Mouse (Mus musculus): ENCODE results near the gene Tsks. TPM values are rescaled to one million over a fixed set of nuclear protein-coding genes. Genes with fewer than 3 reads are reported as not detected.

Gene Tsks
- polyA plus RNA-seq, 1 experiment from 2014 or later = 0.09 TPM

GRCm38 (mm10) chr7:44905430-44905829 lies 37.6 kb upstream of the Tsks start:
- DNase-seq (ENCODE audit: low spot score) (no peak), ATAC-seq (ENCODE audit: low FRiP score) (no peak)
- Histone ChIP-seq H3K4me3 (ENCODE audit: low read depth, low read length) (no peak overlapping the region), H3K27ac (ENCODE audit: low read depth, low read length) (no peak overlapping the region), H3K9me3 (ENCODE audit: control insufficient read depth, low read length) (no peaks in the 10 kb centered on the region), H3K9ac (ENCODE audit: low read depth, low read length) (no peak overlapping the region), H3K36me3 (ENCODE audit: control insufficient read depth, insufficient read depth, low read length) (peaks cover 17% of the 10 kb centered on the region), H3K4me1 (replicated peaks; ENCODE audit: control insufficient read depth, insufficient read depth, low read length) (0 out of 2 replicates have a peak, but pooled peaks cover 4% of the 10 kb centered on the region), H3K27me3 (ENCODE audit: control insufficient read depth, insufficient read depth, low read length) (no peaks in the 10 kb centered on the region), H3K4me2 (replicated peaks; ENCODE audit: low read depth, low read length) (no peak overlapping the region)
- 93% methylated on average over 20 of the region's 20 CpGs for WGBS

- Histone ChIP-seq H3K4me3 (ENCODE audit: low read depth, low read length) (no peak overlapping the region), H3K36me3 (ENCODE audit: control insufficient read depth, insufficient read depth, low read length) (peaks cover 11% of the 10 kb centered on the region), H3K4me1 (replicated peaks; ENCODE audit: control insufficient read depth, insufficient read depth, low read length) (no peaks in the 10 kb centered on the region), H3K9me3 (ENCODE audit: control insufficient read depth, low read length) (no peaks in the 10 kb centered on the region), H3K4me2 (replicated peaks; ENCODE audit: low read depth, low read length) (no peak overlapping the region), H3K9ac (ENCODE audit: low read depth, low read length) (no peak overlapping the region), H3K27ac (ENCODE audit: low read depth, low read length) (no peak overlapping the region), H3K27me3 (ENCODE audit: control insufficient read depth, insufficient read depth, low read length) (no peaks in the 10 kb centered on the region)
- DNase-seq (ENCODE audit: low spot score) (no peak), ATAC-seq (ENCODE audit: low FRiP score) (no peak)
- 91% methylated on average over 15 of the region's 15 CpGs for WGBS
Observed at GRCm38 (mm10) chr7:44908706-44909476, 34.1 kb upstream of the Tsks start.

- Histone ChIP-seq H3K4me1 (replicated peaks; ENCODE audit: control insufficient read depth, insufficient read depth, low read length) (no peaks in the 10 kb centered on the region), H3K36me3 (ENCODE audit: control insufficient read depth, insufficient read depth, low read length) (0 out of 2 replicates have a peak, but pooled peaks cover 5% of the 10 kb centered on the region), H3K27me3 (ENCODE audit: control insufficient read depth, insufficient read depth, low read length) (no peaks in the 10 kb centered on the region), H3K4me2 (replicated peaks; ENCODE audit: low read depth, low read length) (no peak overlapping the region), H3K9me3 (ENCODE audit: control insufficient read depth, low read length) (no peaks in the 10 kb centered on the region), H3K9ac (ENCODE audit: low read depth, low read length) (no peak overlapping the region), H3K27ac (ENCODE audit: low read depth, low read length) (no peak overlapping the region), H3K4me3 (ENCODE audit: low read depth, low read length) (no peak overlapping the region)
- no peak for DNase-seq (ENCODE audit: low spot score)
- no peak for ATAC-seq (ENCODE audit: low FRiP score)
- WGBS = 90% methylated on average over 2 of the region's 2 CpGs
Observed at GRCm38 (mm10) chr7:44914396-44914795, 28.6 kb upstream of the Tsks start.

- Histone ChIP-seq H3K4me2 (replicated peaks; ENCODE audit: low read depth, low read length) (no peak overlapping the region), H3K9ac (ENCODE audit: low read depth, low read length) (no peak overlapping the region), H3K27ac (ENCODE audit: low read depth, low read length) (no peak overlapping the region), H3K36me3 (ENCODE audit: control insufficient read depth, insufficient read depth, low read length) (0 out of 2 replicates have a peak, but pooled peaks cover 5% of the 10 kb centered on the region), H3K4me1 (replicated peaks; ENCODE audit: control insufficient read depth, insufficient read depth, low read length) (no peaks in the 10 kb centered on the region), H3K4me3 (ENCODE audit: low read depth, low read length) (no peak overlapping the region), H3K9me3 (ENCODE audit: control insufficient read depth, low read length) (no peaks in the 10 kb centered on the region), H3K27me3 (ENCODE audit: control insufficient read depth, insufficient read depth, low read length) (no peaks in the 10 kb centered on the region)
- no peak for DNase-seq (ENCODE audit: low spot score)
- 96% methylated on average over 9 of the region's 9 CpGs for WGBS
- ATAC-seq (ENCODE audit: low FRiP score) = no peak
Observed at GRCm38 (mm10) chr7:44915314-44915713, 27.7 kb upstream of the Tsks start.

- DNase-seq (ENCODE audit: low spot score) (no peak), ATAC-seq (ENCODE audit: low FRiP score) (no peak)
- Histone ChIP-seq H3K9ac (ENCODE audit: low read depth, low read length) (no peak overlapping the region), H3K27me3 (ENCODE audit: control insufficient read depth, insufficient read depth, low read length) (no peaks in the 10 kb centered on the region), H3K4me2 (replicated peaks; ENCODE audit: low read depth, low read length) (no peak overlapping the region), H3K4me3 (ENCODE audit: low read depth, low read length) (no peak overlapping the region), H3K27ac (ENCODE audit: low read depth, low read length) (no peak overlapping the region), H3K36me3 (ENCODE audit: control insufficient read depth, insufficient read depth, low read length) (0 out of 2 replicates have a peak, but pooled peaks cover 5% of the 10 kb centered on the region), H3K4me1 (replicated peaks; ENCODE audit: control insufficient read depth, insufficient read depth, low read length) (no peaks in the 10 kb centered on the region), H3K9me3 (ENCODE audit: control insufficient read depth, low read length) (no peaks in the 10 kb centered on the region)
- whole genome bisulfite sequencing = 87% methylated on average over 6 of the region's 6 CpGs
Observed at GRCm38 (mm10) chr7:44916191-44916590, 26.8 kb upstream of the Tsks start.

- no peak overlapping the region for H3K27ac ChIP-seq (ENCODE audit: low read depth, low read length)
- no peak for ATAC-seq (ENCODE audit: low FRiP score)
Observed at GRCm38 (mm10) chr7:44916881-44917280, 26.1 kb upstream of the Tsks start.

GRCm38 (mm10) chr7:44918219-44918618 lies 24.8 kb upstream of the Tsks start:
- H3K9me3 ChIP-seq (ENCODE audit: control insufficient read depth, low read length) = no peaks in the 10 kb centered on the region
- H3K4me1 ChIP-seq (replicated peaks; ENCODE audit: control insufficient read depth, insufficient read depth, low read length) = no peaks in the 10 kb centered on the region
- H3K27me3 ChIP-seq (ENCODE audit: control insufficient read depth, insufficient read depth, low read length) = no peaks in the 10 kb centered on the region
- no peak overlapping the region for H3K4me3 ChIP-seq (ENCODE audit: low read depth, low read length)
- no peak overlapping the region for H3K4me2 ChIP-seq (replicated peaks; ENCODE audit: low read depth, low read length)
- H3K36me3 ChIP-seq (ENCODE audit: control insufficient read depth, insufficient read depth, low read length) = 0 out of 2 replicates have a peak, but pooled peaks cover 10% of the 10 kb centered on the region
- DNase-seq (ENCODE audit: low spot score) (no peak), ATAC-seq (ENCODE audit: low FRiP score) (no peak)
- WGBS = 91% methylated on average over 3 of the region's 3 CpGs
- no peak overlapping the region for H3K27ac ChIP-seq (ENCODE audit: low read depth, low read length)
- no peak overlapping the region for H3K9ac ChIP-seq (ENCODE audit: low read depth, low read length)

More at GRCm38 (mm10) chr7:44916881-44917280, 26.1 kb upstream of the Tsks start:
- Histone ChIP-seq H3K4me3 (ENCODE audit: low read depth, low read length) (no peak overlapping the region), H3K9me3 (ENCODE audit: control insufficient read depth, low read length) (no peaks in the 10 kb centered on the region), H3K36me3 (ENCODE audit: control insufficient read depth, insufficient read depth, low read length) (0 out of 2 replicates have a peak, but pooled peaks cover 5% of the 10 kb centered on the region), H3K4me1 (replicated peaks; ENCODE audit: control insufficient read depth, insufficient read depth, low read length) (no peaks in the 10 kb centered on the region), H3K4me2 (replicated peaks; ENCODE audit: low read depth, low read length) (no peak overlapping the region), H3K27me3 (ENCODE audit: control insufficient read depth, insufficient read depth, low read length) (no peaks in the 10 kb centered on the region), H3K9ac (ENCODE audit: low read depth, low read length) (no peak overlapping the region)
- DNase-seq (ENCODE audit: low spot score) = no peak
- WGBS = 94% methylated on average over 4 of the region's 4 CpGs

- no peak for DNase-seq (ENCODE audit: low spot score)
- H3K27me3 ChIP-seq (ENCODE audit: control insufficient read depth, insufficient read depth, low read length) = no peaks in the 10 kb centered on the region
- H3K4me2 ChIP-seq (replicated peaks; ENCODE audit: low read depth, low read length) = no peak overlapping the region
- H3K4me3 ChIP-seq (ENCODE audit: low read depth, low read length) = no peak overlapping the region
- H3K36me3 ChIP-seq (ENCODE audit: control insufficient read depth, insufficient read depth, low read length) = 0 out of 2 replicates have a peak, but pooled peaks cover 10% of the 10 kb centered on the region
- H3K4me1 ChIP-seq (replicated peaks; ENCODE audit: control insufficient read depth, insufficient read depth, low read length) = no peaks in the 10 kb centered on the region
- no peak overlapping the region for H3K9ac ChIP-seq (ENCODE audit: low read depth, low read length)
- WGBS = 91% methylated on average over 5 of the region's 5 CpGs
- no peak overlapping the region for H3K27ac ChIP-seq (ENCODE audit: low read depth, low read length)
- no peaks in the 10 kb centered on the region for H3K9me3 ChIP-seq (ENCODE audit: control insufficient read depth, low read length)
- no peak for ATAC-seq (ENCODE audit: low FRiP score)
Observed at GRCm38 (mm10) chr7:44919127-44919526, 23.9 kb upstream of the Tsks start.

GRCm38 (mm10) chr7:44922530-44922929 lies 20.5 kb upstream of the Tsks start:
- DNase-seq (ENCODE audit: low spot score) = no peak
- Histone ChIP-seq H3K9ac (ENCODE audit: low read depth, low read length) (no peak overlapping the region), H3K27ac (ENCODE audit: low read depth, low read length) (no peak overlapping the region), H3K27me3 (ENCODE audit: control insufficient read depth, insufficient read depth, low read length) (no peaks in the 10 kb centered on the region), H3K9me3 (ENCODE audit: control insufficient read depth, low read length) (no peaks in the 10 kb centered on the region; the same call in 1 of the 2 replicates), H3K4me3 (ENCODE audit: low read depth, low read length) (no peak overlapping the region), H3K36me3 (ENCODE audit: control insufficient read depth, insufficient read depth, low read length) (peaks cover 5% of the 10 kb centered on the region; the same call in 1 of the 2 replicates), H3K4me2 (replicated peaks; ENCODE audit: low read depth, low read length) (no peak overlapping the region), H3K4me1 (replicated peaks; ENCODE audit: control insufficient read depth, insufficient read depth, low read length) (no peaks in the 10 kb centered on the region)
- no peak for ATAC-seq (ENCODE audit: low FRiP score)

All from hindbrain, embryonic 11.5 days (tissue).